Mouse (Mus musculus) hindbrain, embryonic 12.5 days (tissue): ENCODE measurements around the gene Fndc9. TPM values are rescaled to one million over a fixed set of nuclear protein-coding genes. Genes with fewer than 3 reads are reported as not detected.

Experiments
- ATAC-seq: fragments of 200-750 bp; cut with Nextera tagmentation; 2 replicates; pipeline ENCODE4 v1.8.0; 2017; ENCODE audit warnings: moderate TSS enrichment; ENCODE audit not compliant: low FRiP score
- H3K27ac ChIP-seq: fragments of 300-500 bp; sonication (generic); 2 replicates; pipeline ENCODE4 v1.5.1; 2016; ENCODE audit warnings: mild to moderate bottlenecking
- H3K27me3 ChIP-seq: fragments of 300-500 bp; sonication (generic); 2 replicates; pipeline ENCODE4 v1.6.1; 2016; ENCODE audit warnings: mild to moderate bottlenecking
- H3K36me3 ChIP-seq: fragments of 300-500 bp; sonication (generic); 2 replicates; pipeline ENCODE4 v1.6.1; 2016; ENCODE audit warnings: mild to moderate bottlenecking
- H3K4me1 ChIP-seq: fragments of 300-500 bp; sonication (generic); 2 replicates; pipeline ENCODE4 v1.6.1; 2016
- H3K4me2 ChIP-seq: fragments of 300-500 bp; sonication (generic); replicated peaks from 2 replicates; pipeline ENCODE4 v1.6.1; 2016; ENCODE audit warnings: mild to moderate bottlenecking
- H3K4me3 ChIP-seq: fragments of 300-500 bp; sonication (generic); 2 replicates; pipeline ENCODE4 v1.5.1; 2016; ENCODE audit warnings: mild to moderate bottlenecking
- H3K9ac ChIP-seq: fragments of 300-500 bp; sonication (generic); 2 replicates; pipeline ENCODE4 v1.6.1; 2016; ENCODE audit warnings: mild to moderate bottlenecking, moderate library complexity
- H3K9me3 ChIP-seq: fragments of 300-500 bp; sonication (generic); replicated peaks from 2 replicates; pipeline ENCODE4 v1.6.1; 2016; ENCODE audit warnings: mild to moderate bottlenecking
- WGBS: fragments of 180-500 bp; shearing (Covaris S2); methylation state at CpG from one replicate; pipeline ENCODE4 v1.1.7; 2016; 5-methylcytosine and 5-hydroxymethylcytosine counted together
- polyA plus RNA-seq: library from polyadenylated mRNA; unstranded; fragments of >200 nt; fragmentation: Nextera tagmentation; extraction: Ambion mirVana; gene quantifications from 2 replicates; pipeline ENCODE4 v1.2.1, GENCODE M21; 2016

Gene Fndc9
- polyA plus RNA-seq, 1 experiment from 2014 or later, result 1.1 TPM

DNA sequence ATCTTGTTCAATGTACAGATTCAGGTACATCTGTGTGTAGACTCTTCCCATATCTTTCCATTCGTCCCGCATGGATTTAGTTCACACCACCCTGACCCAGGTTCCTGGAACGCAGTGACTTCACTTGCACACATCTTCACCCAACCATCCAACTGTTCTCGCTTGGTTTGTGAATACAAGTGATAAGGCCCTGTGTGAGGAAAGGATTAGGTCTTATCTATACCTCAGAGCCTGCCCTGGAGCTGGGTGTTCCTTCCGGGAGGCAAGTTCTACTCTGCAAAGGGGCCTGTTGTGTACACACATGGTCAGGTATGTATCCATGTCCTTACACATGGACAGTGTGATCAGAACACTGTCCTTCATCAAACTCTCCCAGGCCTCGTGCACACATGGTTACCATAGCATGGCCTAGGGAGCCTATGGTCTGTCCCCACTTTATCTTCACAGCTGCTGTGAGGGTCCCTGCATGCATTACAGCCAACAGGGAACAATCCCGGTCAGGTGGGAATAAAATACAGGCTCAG is 5.9 kb downstream of the Fndc9 start:
- Histone ChIP-seq H3K27ac (no peak overlapping the region), H3K4me1 (no peaks in the 10 kb centered on the region), H3K4me3 (no peak overlapping the region), H3K36me3 (peaks cover 64% of the 10 kb centered on the region), H3K27me3 (no peaks in the 10 kb centered on the region), H3K9me3 (no peaks in the 10 kb centered on the region), H3K9ac (no peak overlapping the region), H3K4me2 (no peak overlapping the region)
- ATAC-seq, result no peak
- 98% methylated on average over 7 of the region's 7 CpGs for WGBS

DNA sequence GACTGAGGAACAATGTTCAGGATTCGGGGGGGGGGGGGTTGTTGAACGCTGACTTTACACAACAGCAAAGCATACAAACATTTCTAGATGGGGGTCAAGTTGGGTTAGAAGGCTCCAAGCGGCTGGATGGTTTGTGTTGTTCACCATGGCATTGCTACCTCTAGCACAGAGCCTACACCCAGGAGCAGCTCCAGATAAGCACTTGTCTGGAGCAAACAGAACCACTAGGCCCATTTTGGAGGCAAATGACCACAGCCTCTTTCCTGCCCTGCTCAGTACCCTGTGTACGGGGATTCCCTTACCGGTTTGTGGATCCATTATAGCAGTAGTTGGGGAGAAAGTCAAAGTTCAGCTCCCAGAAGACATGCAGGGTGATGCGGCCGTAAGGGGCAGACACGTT is 6.7 kb downstream of the Fndc9 start:
- H3K4me3 ChIP-seq, result no peak overlapping the region
- 90% methylated on average over 8 of the region's 8 CpGs for WGBS
- H3K9me3 ChIP-seq, result no peaks in the 10 kb centered on the region
- no peak overlapping the region for H3K27ac ChIP-seq
- H3K9ac ChIP-seq, result no peak overlapping the region
- no peaks in the 10 kb centered on the region for H3K4me1 ChIP-seq
- H3K4me2 ChIP-seq, result no peak overlapping the region
- H3K36me3 ChIP-seq, result peaks cover 70% of the 10 kb centered on the region
- no peak for ATAC-seq
- no peaks in the 10 kb centered on the region for H3K27me3 ChIP-seq

DNA sequence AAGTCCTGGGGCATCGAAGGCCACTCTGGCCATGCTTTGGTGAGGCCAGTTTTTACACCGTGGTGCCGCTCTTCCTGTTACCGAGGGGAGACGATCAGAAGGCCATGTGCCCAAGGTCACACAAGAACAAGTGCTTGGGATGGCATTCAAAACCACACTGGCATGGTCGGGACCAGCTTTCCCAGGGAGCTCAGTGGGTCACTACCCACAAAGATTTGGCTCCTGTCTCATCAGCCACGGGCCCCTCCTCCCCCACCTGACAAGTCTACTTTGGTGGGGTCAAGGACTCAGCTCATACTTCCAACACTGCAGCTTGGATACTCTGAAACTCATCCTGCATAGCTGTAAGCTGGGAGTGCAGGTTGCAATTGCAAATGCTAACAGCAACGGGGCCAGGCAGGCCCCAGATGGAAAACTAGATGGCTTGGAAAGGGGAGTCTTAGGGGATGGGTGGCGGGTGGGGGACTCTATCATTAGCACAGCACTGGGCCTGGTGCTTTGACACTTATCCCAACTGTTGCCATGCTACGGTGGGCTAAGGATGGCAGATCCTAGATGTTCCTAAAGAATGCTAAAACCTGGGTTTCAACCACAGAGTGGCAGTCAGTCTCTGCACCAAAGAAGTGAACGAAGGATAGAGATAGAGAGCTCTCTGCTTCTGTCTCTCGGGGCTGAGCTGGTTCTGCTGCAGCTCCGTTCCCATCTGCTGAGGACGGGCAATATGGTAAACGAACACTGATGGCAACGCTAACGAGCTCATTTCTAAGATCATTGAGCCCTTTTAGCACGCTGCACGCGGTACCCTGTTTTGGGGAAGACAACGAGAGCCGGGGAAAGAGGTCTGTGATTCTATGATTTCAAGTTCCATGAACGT is 9.6 kb downstream of the Fndc9 start:
- no peak for ATAC-seq
- Histone ChIP-seq H3K27ac (no peak overlapping the region), H3K4me2 (no peak overlapping the region), H3K27me3 (no peaks in the 10 kb centered on the region), H3K36me3 (peaks cover 69% of the 10 kb centered on the region), H3K9me3 (no peaks in the 10 kb centered on the region), H3K4me3 (no peak overlapping the region), H3K4me1 (no peaks in the 10 kb centered on the region), H3K9ac (no peak overlapping the region)
- WGBS, result 88% methylated on average over 23 of the region's 23 CpGs

DNA sequence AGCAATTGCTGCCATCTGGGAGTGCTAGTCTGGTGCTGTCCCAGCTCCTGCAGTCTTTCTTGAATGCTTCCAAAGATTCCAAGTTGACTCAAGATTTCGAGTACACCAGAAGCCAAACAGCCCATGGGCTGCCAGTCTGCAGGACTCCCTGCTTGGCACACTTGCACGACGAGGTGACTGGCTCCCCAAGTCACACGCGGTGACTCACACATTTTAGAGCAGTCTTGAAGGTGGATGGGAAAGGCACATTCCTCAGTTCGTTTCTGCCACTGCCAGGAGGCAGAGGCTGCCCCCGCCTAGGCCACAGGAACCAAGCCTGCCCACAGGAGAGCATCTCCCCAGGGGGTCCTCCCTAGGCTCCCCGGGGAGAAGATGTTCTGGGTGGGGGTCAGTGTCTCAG is 10.6 kb downstream of the Fndc9 start:
- Histone ChIP-seq H3K36me3 (peaks cover 69% of the 10 kb centered on the region), H3K27ac (no peak overlapping the region), H3K4me1 (no peaks in the 10 kb centered on the region), H3K9me3 (no peaks in the 10 kb centered on the region), H3K27me3 (no peaks in the 10 kb centered on the region), H3K4me3 (no peak overlapping the region), H3K4me2 (no peak overlapping the region), H3K9ac (no peak overlapping the region)
- 84% methylated on average over 8 of the region's 8 CpGs for WGBS
- ATAC-seq, result no peak

DNA sequence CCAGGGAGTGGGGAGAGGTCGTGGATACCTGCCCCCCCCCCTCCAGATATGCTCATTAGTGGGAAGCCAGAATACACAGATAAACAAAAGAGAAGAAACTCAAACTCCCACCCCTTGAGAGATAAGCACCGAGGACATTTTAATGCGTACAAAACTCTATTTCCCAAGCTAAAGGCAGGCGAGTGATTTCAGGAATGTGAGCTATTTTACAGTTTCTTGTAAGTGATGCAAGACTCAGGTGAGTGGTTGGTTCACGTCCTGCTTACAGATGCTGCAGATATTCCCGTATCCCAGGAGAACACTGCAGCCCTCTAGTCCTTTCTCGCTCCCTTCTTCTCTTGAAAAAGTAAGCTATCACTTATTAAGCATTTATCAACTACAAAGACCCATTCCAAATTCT is 11.1 kb downstream of the Fndc9 start:
- H3K27me3 ChIP-seq, result no peaks in the 10 kb centered on the region
- no peaks in the 10 kb centered on the region for H3K9me3 ChIP-seq
- no peak overlapping the region for H3K4me2 ChIP-seq
- H3K4me1 ChIP-seq, result no peaks in the 10 kb centered on the region
- WGBS, result 85% methylated on average over 7 of the region's 7 CpGs
- ATAC-seq, result no peak
- H3K27ac ChIP-seq, result no peak overlapping the region
- H3K36me3 ChIP-seq, result peaks cover 67% of the 10 kb centered on the region
- no peak overlapping the region for H3K4me3 ChIP-seq
- H3K9ac ChIP-seq, result no peak overlapping the region

DNA sequence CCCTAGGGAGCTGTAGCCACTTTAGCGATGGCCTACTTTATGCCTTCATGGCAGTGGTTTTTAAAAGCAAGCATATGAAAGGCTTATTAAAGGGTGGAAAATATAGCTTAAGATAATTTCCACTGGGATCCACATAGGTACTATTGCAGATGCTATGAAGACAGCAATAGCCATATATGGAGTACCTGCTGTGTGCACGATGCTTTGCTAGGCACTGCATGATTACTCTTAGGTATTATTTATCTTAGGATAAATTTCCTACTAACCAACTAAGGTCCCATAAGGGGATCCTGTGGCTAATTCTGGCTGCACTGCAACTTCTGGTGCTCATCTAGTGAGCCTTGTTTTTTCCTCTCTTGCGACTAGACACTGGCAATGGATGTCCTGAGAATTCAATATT is 13.0 kb downstream of the Fndc9 start:
- Histone ChIP-seq H3K4me3 (no peak overlapping the region), H3K9me3 (no peaks in the 10 kb centered on the region), H3K4me2 (no peak overlapping the region), H3K9ac (no peak overlapping the region), H3K4me1 (no peaks in the 10 kb centered on the region), H3K36me3 (peaks cover 67% of the 10 kb centered on the region), H3K27me3 (no peaks in the 10 kb centered on the region), H3K27ac (no peak overlapping the region)
- WGBS, result 88% methylated on average over 3 of the region's 3 CpGs
- no peak for ATAC-seq

DNA sequence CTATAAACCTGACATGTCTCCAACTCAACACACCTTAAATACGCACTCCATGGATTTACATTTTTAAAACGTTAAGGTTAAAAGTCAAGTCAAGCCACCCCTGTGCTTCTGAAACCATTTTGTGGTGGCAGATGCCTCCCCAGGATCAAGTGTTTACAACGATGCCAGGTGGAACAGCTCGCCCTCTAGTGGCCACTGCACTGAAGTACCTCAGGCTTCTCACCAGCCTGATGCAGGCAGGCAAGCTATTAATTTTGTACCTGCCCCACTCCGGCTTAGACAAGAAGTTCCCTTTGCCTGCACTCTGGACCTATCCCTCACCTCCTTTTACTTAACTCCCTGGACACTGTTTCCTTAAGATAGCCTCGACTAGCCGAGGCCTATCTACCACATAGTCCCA is 16.7 kb downstream of the Fndc9 start:
- Histone ChIP-seq H3K4me2 (no peak overlapping the region), H3K36me3 (peaks cover 73% of the 10 kb centered on the region), H3K9me3 (no peaks in the 10 kb centered on the region), H3K9ac (no peak overlapping the region), H3K27me3 (no peaks in the 10 kb centered on the region), H3K4me3 (no peak overlapping the region), H3K27ac (no peak overlapping the region), H3K4me1 (no peaks in the 10 kb centered on the region)
- ATAC-seq, result 0 out of 2 replicates have a peak, but pooled peaks have one; percentile 43
- 31% methylated on average over 7 of the region's 7 CpGs for WGBS

DNA sequence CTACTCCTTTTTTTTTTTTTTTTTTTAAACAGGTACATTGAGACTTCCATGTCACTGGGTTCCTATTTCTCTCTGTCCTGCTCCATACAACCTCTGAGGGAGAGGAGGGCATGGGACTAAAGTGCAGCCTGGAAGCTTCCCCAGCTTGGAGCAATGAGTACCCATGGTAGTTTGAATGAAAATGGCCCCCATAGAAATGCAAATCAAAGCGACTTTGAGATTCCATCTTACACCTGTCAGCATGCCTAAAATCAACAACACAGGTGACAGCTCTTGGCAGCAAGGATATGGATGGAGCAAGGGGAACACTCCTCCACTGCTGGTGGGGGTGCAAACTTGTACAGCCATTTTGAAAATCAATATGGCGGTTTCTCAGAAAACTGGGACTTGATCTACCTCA is 20.0 kb downstream of the Fndc9 start:
- Histone ChIP-seq H3K9ac (no peak overlapping the region), H3K27ac (no peak overlapping the region), H3K27me3 (no peaks in the 10 kb centered on the region), H3K36me3 (peaks cover 70% of the 10 kb centered on the region), H3K9me3 (0 out of 2 replicates have a peak, but pooled peaks cover 4% of the 10 kb centered on the region), H3K4me2 (no peak overlapping the region), H3K4me3 (no peak overlapping the region), H3K4me1 (no peaks in the 10 kb centered on the region)
- no peak for ATAC-seq
- 86% methylated on average over 2 of the region's 2 CpGs for WGBS

DNA sequence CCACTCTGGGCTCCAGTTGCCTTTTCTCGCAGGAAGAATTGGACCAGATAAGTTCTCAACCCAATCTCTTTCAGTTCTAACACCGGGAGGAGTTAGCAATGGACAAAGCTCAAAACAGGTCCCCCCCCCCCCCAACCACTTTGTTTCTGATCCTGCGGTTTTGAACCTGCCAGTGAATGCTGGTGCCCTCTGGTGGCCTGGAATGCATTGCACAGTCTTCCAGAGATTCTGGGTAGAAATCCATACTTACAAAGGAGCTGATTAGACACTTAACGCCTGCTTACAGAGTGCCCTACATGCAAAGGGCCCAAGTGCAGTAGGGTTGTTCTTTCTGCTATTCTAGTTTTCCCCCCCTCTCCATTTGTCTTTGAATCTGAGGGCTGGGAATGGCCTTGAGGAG is 22.9 kb downstream of the Fndc9 start:
- H3K27me3 ChIP-seq, result no peaks in the 10 kb centered on the region
- no peak overlapping the region for H3K4me2 ChIP-seq
- H3K27ac ChIP-seq, result no peak overlapping the region
- H3K36me3 ChIP-seq, result peaks cover 80% of the 10 kb centered on the region
- WGBS, result 74% methylated on average over 4 of the region's 4 CpGs
- 0 out of 2 replicates have a peak, but pooled peaks cover 4% of the 10 kb centered on the region for H3K9me3 ChIP-seq
- H3K4me3 ChIP-seq, result no peak overlapping the region
- no peaks in the 10 kb centered on the region for H3K4me1 ChIP-seq
- no peak for ATAC-seq
- H3K9ac ChIP-seq, result no peak overlapping the region

DNA sequence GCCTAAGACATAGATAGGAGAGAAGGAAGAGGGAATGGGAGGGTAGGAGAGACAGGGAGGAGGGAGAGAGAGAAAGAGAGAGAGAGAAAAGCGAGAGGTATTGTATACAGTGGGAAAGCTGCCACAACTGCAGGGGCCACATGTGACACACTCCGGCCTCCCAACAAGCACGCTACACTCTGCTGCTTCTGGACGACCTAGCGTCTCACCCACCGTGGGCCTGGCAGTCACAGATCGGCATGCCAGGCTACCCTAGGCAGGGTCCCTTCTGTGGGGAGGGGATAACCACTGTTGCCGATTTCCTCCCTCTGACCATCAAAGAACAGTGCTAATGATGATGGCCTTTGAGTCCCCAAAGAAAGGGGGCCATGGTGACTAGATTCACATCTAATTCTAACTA is 23.4 kb downstream of the Fndc9 start:
- 0 out of 2 replicates have a peak, but pooled peaks cover 4% of the 10 kb centered on the region for H3K9me3 ChIP-seq
- no peak overlapping the region for H3K4me2 ChIP-seq
- no peaks in the 10 kb centered on the region for H3K27me3 ChIP-seq
- H3K9ac ChIP-seq, result no peak overlapping the region
- H3K4me1 ChIP-seq, result no peaks in the 10 kb centered on the region
- peaks cover 80% of the 10 kb centered on the region for H3K36me3 ChIP-seq
- whole genome bisulfite sequencing, result 91% methylated on average over 8 of the region's 8 CpGs
- ATAC-seq, result no peak
- no peak overlapping the region for H3K4me3 ChIP-seq
- H3K27ac ChIP-seq, result no peak overlapping the region

DNA sequence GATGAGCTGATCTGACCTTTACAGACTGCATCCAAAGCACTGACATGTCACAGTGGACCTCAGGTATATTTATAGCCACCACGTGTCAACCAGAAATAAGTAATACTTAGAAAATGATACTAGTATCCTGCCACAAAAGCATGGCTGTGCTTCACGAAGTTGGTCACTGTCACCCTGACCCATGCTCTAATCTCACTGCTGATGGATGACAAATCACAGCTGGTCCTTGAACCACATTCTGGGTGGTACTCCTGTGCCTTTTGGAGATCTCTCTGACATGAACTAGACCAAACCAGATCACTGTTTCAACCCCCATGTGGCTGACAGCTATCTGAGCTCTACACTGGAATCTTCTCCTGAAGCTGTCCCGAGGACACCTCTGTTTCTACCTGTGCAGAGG is 27.5 kb downstream of the Fndc9 start:
- 81% methylated on average over 3 of the region's 3 CpGs for WGBS
- 0 out of 2 replicates have a peak, but pooled peaks cover 1% of the 10 kb centered on the region for H3K9me3 ChIP-seq
- no peak overlapping the region for H3K4me2 ChIP-seq
- H3K4me3 ChIP-seq, result no peak overlapping the region
- H3K4me1 ChIP-seq, result no peaks in the 10 kb centered on the region
- H3K27ac ChIP-seq, result no peak overlapping the region
- no peak for ATAC-seq
- H3K9ac ChIP-seq, result no peak overlapping the region
- H3K27me3 ChIP-seq, result no peaks in the 10 kb centered on the region
- peaks cover 86% of the 10 kb centered on the region for H3K36me3 ChIP-seq

DNA sequence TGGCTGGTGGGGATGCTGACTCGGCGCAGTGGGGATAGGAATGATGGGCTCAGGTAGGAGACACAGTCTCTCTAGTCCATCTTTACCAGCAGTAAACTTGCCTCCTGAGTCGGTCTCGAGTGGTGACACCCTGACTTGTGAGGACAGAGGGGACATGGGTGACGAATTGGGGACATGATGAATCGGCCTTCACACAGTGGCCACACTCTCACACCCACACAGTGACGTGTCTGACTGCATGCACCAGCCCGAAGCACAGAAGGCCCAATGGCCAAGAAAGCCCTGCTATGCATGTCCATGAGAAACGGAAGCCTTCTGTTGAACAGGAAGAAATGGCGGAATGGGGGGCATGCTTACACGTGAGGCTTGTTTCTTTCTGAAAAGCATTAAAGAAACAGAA is 28.0 kb downstream of the Fndc9 start:
- Histone ChIP-seq H3K27ac (no peak overlapping the region), H3K36me3 (peaks cover 84% of the 10 kb centered on the region), H3K4me3 (no peak overlapping the region), H3K4me2 (no peak overlapping the region), H3K27me3 (no peaks in the 10 kb centered on the region), H3K9ac (no peak overlapping the region), H3K4me1 (no peaks in the 10 kb centered on the region), H3K9me3 (no peaks in the 10 kb centered on the region)
- ATAC-seq, result no peak
- 91% methylated on average over 11 of the region's 11 CpGs for WGBS

DNA sequence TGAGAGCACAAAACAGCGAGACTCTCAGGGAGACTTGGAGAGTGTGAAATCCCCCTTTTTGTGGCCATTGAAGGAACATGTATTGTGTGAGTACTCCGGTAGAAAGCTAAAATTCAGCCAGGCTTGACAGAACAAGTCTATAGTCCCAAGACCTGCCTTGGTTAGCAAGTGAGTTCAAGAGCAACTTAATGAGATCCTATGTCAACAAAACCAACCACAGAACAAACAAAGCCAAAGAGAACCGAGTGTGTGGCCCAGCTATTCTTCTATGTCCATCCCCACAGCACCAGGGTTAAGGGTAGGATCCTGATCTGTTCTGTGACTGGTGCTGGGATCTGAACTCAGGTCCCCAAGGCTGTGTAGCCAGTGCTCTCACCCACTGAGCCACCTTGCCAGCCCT is 29.3 kb downstream of the Fndc9 start:
- Histone ChIP-seq H3K4me3 (no peak overlapping the region), H3K4me1 (no peaks in the 10 kb centered on the region), H3K9ac (no peak overlapping the region), H3K27me3 (no peaks in the 10 kb centered on the region), H3K36me3 (peaks cover 85% of the 10 kb centered on the region), H3K9me3 (no peaks in the 10 kb centered on the region), H3K27ac (no peak overlapping the region), H3K4me2 (no peak overlapping the region)
- 74% methylated on average over 3 of the region's 3 CpGs for WGBS
- ATAC-seq, result no peak
